Mouse (Mus musculus) cerebellum, adult 2 months (tissue): Measurements from ENCODE around the gene Mad1l1.

Experiments used
- CTCF ChIP-seq: fragments of 200-500 bp; IDR thresholded peaks from 2 replicates; pipeline ENCODE4 v1.5.1; 2011; ENCODE audit warnings: low read depth, mild to moderate bottlenecking, control low read depth, low read length, moderate library complexity, borderline replicate concordance; ENCODE audit not compliant: insufficient read depth
- POLR2A ChIP-seq: fragments of 200-500 bp; IDR thresholded peaks from 2 replicates; pipeline ENCODE4 v1.6.1; 2011; ENCODE audit warnings: low read length, control low read depth, borderline replicate concordance; ENCODE audit not compliant: insufficient read depth

- TF ChIP-seq POLR2A, result no peak
- TF ChIP-seq CTCF, result peak; percentile 39; the same call in 1 of the 2 replicates
Observed at GRCm38 (mm10) chr5:139970186-139970631, 351.1 kb downstream of the Mad1l1 start.
